Mouse (Mus musculus) kidney, embryonic 14.5 days (tissue): ENCODE results near the gene Mpdu1. TPM values are rescaled to one million over a fixed set of nuclear protein-coding genes. Genes with fewer than 3 reads are reported as not detected.
"Not testable (repeated sequence)": the region's sequence is repeated elsewhere in the genome, so short reads cannot be mapped to it uniquely, and the experiment has no call there.

Source experiments
- ATAC-seq: fragments of 200-750 bp; cut with Nextera tagmentation; 2 replicates; pipeline ENCODE4 v1.8.0; 2017; ENCODE audit warnings: moderate number of reproducible peaks, mild to moderate bottlenecking, moderate TSS enrichment, moderate library complexity; ENCODE audit not compliant: low FRiP score, low TSS enrichment
- H3K27ac ChIP-seq: fragments of 300-500 bp; sonication (generic); 2 replicates; pipeline ENCODE4 v1.5.1; 2014; ENCODE audit warnings: low read depth, mild to moderate bottlenecking, low read length, moderate library complexity, mixed read lengths
- H3K27me3 ChIP-seq: fragments of 300-500 bp; sonication (generic); 2 replicates; pipeline ENCODE4 v1.6.1; 2014; ENCODE audit warnings: mild to moderate bottlenecking, low read length; ENCODE audit not compliant: control insufficient read depth, insufficient read depth
- H3K36me3 ChIP-seq: fragments of 300-500 bp; sonication (generic); 2 replicates; pipeline ENCODE4 v1.6.1; 2014; ENCODE audit warnings: low read length, mixed read lengths; ENCODE audit not compliant: control insufficient read depth, insufficient read depth
- H3K4me1 ChIP-seq: fragments of 300-500 bp; sonication (generic); 2 replicates; pipeline ENCODE4 v1.6.1; 2014; ENCODE audit warnings: low read length, mixed read lengths; ENCODE audit not compliant: control insufficient read depth, insufficient read depth
- H3K4me2 ChIP-seq: fragments of 300-500 bp; sonication (generic); replicated peaks from 2 replicates; pipeline ENCODE4 v1.6.1; 2014; ENCODE audit warnings: low read depth, mild to moderate bottlenecking, low read length
- H3K4me3 ChIP-seq: fragments of 300-500 bp; sonication (generic); 2 replicates; pipeline ENCODE4 v1.5.1; 2014; ENCODE audit warnings: mild to moderate bottlenecking, low read length
- H3K9ac ChIP-seq: fragments of 300-500 bp; sonication (generic); 2 replicates; pipeline ENCODE4 v1.6.1; 2014; ENCODE audit warnings: low read depth, mild to moderate bottlenecking, low read length, moderate library complexity
- H3K9me3 ChIP-seq: fragments of 300-500 bp; sonication (generic); 2 replicates; pipeline ENCODE4 v1.6.1; 2016; ENCODE audit warnings: low read length; ENCODE audit not compliant: control insufficient read depth
- WGBS: fragments of 180-500 bp; shearing (Covaris S2); extraction: QIAGEN DNeasy Blood & Tissue Kit; methylation state at CpG from one replicate; pipeline ENCODE4 v1.1.7; 2014; 5-methylcytosine and 5-hydroxymethylcytosine counted together
- polyA plus RNA-seq: library from polyadenylated mRNA; unstranded; fragments of >200 nt; fragmentation: Nextera tagmentation; extraction: Ambion mirVana; gene quantifications from 2 replicates; pipeline ENCODE4 v1.2.1, GENCODE M21; 2014

Gene Mpdu1
- polyA plus RNA-seq, 1 experiment from 2014 or later, result 42.3 TPM

GRCm38 (mm10) chr11:69704613-69705010 is 42.2 kb upstream of the Mpdu1 start:
- 27% methylated on average over 2 of the region's 2 CpGs for whole genome bisulfite sequencing
- ATAC-seq, result no peak
- Histone ChIP-seq H3K27me3 (no peaks in the 10 kb centered on the region), H3K4me3 (no peak overlapping the region), H3K9ac (no peak overlapping the region), H3K36me3 (no peaks in the 10 kb centered on the region), H3K4me2 (no peak overlapping the region), H3K27ac (no peak overlapping the region), H3K4me1 (no peaks in the 10 kb centered on the region), H3K9me3 (no peaks in the 10 kb centered on the region)

- ATAC-seq, result no peak
- Histone ChIP-seq H3K9ac (no peak overlapping the region), H3K4me1 (no peaks in the 10 kb centered on the region), H3K4me2 (no peak overlapping the region), H3K9me3 (no peaks in the 10 kb centered on the region), H3K36me3 (no peaks in the 10 kb centered on the region), H3K4me3 (no peak overlapping the region), H3K27me3 (no peaks in the 10 kb centered on the region), H3K27ac (no peak overlapping the region)
- 68% methylated on average over 8 of the region's 8 CpGs for WGBS
These were observed 41.6 kb upstream of the Mpdu1 start for GRCm38 (mm10) chr11:69703814-69704612.

GRCm38 (mm10) chr11:69703381-69703780 is 40.9 kb upstream of the Mpdu1 start:
- not testable (repeated sequence) for H3K4me2 ChIP-seq, H3K9me3 ChIP-seq, H3K36me3 ChIP-seq, H3K4me1 ChIP-seq, H3K27me3 ChIP-seq, ATAC-seq, H3K27ac ChIP-seq, H3K9ac ChIP-seq, H3K4me3 ChIP-seq
- WGBS, result 76% methylated on average over 2 of the region's 3 CpGs

- not testable (repeated sequence) for H3K4me2 ChIP-seq, H3K27ac ChIP-seq, ATAC-seq, H3K4me3 ChIP-seq, H3K9ac ChIP-seq, H3K4me1 ChIP-seq, H3K27me3 ChIP-seq, H3K36me3 ChIP-seq, H3K9me3 ChIP-seq
- WGBS, result 93% methylated on average over 10 of the region's 10 CpGs
These were observed 40.4 kb upstream of the Mpdu1 start for GRCm38 (mm10) chr11:69702886-69703285.

- 55% methylated on average over 1 of the region's 1 CpGs for WGBS
- Histone ChIP-seq H3K9ac (no peak overlapping the region), H3K4me1 (peaks cover 10% of the 10 kb centered on the region; the same call in 1 of the 2 replicates), H3K36me3 (no peaks in the 10 kb centered on the region), H3K4me3 (no peak overlapping the region), H3K27me3 (no peaks in the 10 kb centered on the region), H3K4me2 (no peak overlapping the region), H3K9me3 (0 out of 2 replicates have a peak, but pooled peaks cover 3% of the 10 kb centered on the region), H3K27ac (no peak overlapping the region)
- no peak for ATAC-seq
These were observed 37.2 kb upstream of the Mpdu1 start for GRCm38 (mm10) chr11:69699595-69699994.

GRCm38 (mm10) chr11:69698574-69698973 is 36.1 kb upstream of the Mpdu1 start:
- Histone ChIP-seq H3K36me3 (no peaks in the 10 kb centered on the region), H3K27me3 (no peaks in the 10 kb centered on the region), H3K9ac (no peak overlapping the region), H3K4me2 (no peak overlapping the region), H3K27ac (no peak overlapping the region), H3K4me1 (peaks cover 10% of the 10 kb centered on the region; the same call in 1 of the 2 replicates), H3K4me3 (no peak overlapping the region), H3K9me3 (0 out of 2 replicates have a peak, but pooled peaks cover 3% of the 10 kb centered on the region)
- ATAC-seq, result no peak
- 66% methylated on average over 5 of the region's 5 CpGs for WGBS

GRCm38 (mm10) chr11:69697396-69697795 is 35.0 kb upstream of the Mpdu1 start:
- ATAC-seq, result no peak
- 88% methylated on average over 3 of the region's 3 CpGs for WGBS
- 0 out of 2 replicates have a peak, but pooled peaks cover 3% of the 10 kb centered on the region for H3K9me3 ChIP-seq

GRCm38 (mm10) chr11:69695361-69696181 is 33.1 kb upstream of the Mpdu1 start, which contains the start of the genes Tnfsf12 and Tnfsfm13:
TSS of gene Tnfsf12 (minus strand) at chr11:69695849.
TSS of gene Tnfsfm13 (minus strand) at chr11:69696098.
- Histone ChIP-seq H3K36me3 (no peaks in the 10 kb centered on the region), H3K4me3 (peak within 1 kb of the TSS; percentile 62), H3K27ac (peak within 1 kb of the TSS; percentile 78), H3K27me3 (no peaks in the 10 kb centered on the region), H3K9ac (peak within 1 kb of the TSS; percentile 83), H3K4me1 (peaks cover 14% of the 10 kb centered on the region; the same call in 1 of the 2 replicates), H3K9me3 (0 out of 2 replicates have a peak, but pooled peaks cover 3% of the 10 kb centered on the region), H3K4me2 (peak within 1 kb of the TSS; percentile 93)
- WGBS, result 2% methylated on average over 41 of the region's 41 CpGs
- peak; percentile 88 for ATAC-seq

More at GRCm38 (mm10) chr11:69697396-69697795, 35.0 kb upstream of the Mpdu1 start:
- Histone ChIP-seq H3K4me1 (peaks cover 14% of the 10 kb centered on the region; the same call in 1 of the 2 replicates), H3K36me3 (no peaks in the 10 kb centered on the region), H3K27me3 (no peaks in the 10 kb centered on the region), H3K4me3 (no peak overlapping the region), H3K27ac (no peak overlapping the region), H3K9ac (no peak overlapping the region), H3K4me2 (no peak overlapping the region)
